Mouse (Mus musculus): ENCODE measurements at regions not wholly inside any gene's neighbourhood (a gene's known extent, or its start where the extent isn't known, plus 50 kb on each side); places are given as distances from the start of the nearest gene placed in this dataset.

DNA sequence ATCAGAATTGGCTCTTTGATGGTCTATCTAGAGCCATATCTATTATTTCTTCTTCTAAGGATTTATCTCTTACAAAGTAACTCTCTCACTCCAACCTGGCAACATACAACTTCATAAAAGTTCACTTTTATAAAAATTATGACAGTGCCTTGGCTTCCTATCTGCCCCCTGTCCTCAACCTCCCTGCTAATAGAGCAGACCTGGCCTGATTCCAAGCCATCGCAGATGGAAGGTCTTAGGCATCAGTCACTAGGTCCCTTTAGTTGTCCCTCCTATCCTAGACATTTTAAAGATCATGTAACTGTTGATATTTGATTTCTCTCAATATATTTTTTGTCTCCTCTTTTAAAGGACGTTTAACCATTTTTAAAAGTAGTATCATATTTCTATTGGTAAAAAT is 1974.3 kb upstream of the Slc39a10 start:
- DNase-seq, result peak; percentile 78 to 84

DNA sequence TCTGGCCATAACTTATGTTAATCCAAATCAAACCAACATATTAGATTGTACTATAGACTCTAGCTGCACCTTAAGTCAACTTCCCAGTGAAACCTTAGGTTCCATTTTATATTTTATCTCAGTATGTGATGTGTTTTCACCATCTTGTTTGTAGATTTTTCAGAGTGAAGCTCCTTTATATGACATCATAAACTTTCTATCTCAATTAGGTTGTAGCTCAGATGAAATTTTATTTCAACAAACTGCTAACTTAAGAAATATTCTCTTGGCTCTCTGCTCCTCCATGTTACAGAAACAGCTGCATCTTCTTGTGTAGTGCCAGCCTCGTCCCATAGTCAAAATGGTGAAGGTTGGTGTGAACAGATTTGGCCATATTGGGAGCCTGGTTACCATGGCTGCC is 1988.7 kb upstream of the Slc39a10 start:
- no peak for DNase-seq

DNA sequence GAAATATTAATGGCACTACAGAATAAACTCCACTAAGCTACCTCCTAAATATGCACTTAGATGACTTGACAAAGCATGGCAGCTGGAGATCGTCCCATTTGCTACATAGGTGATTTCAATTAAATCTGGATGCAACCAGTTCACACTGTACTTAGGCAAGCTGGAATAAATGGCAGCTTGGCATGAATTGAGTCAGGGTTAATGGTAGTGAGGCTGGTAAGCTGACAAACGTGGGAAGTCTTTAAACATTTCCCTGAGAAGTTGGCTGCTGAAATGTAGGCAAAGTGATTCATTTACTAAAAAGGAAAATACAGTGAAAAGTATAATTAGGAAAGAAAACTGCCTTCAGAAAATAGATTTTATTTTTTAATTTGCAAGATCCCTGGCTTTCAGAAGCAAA is 2000.9 kb upstream of the Slc39a10 start:
- DNase-seq, result no peak

DNA sequence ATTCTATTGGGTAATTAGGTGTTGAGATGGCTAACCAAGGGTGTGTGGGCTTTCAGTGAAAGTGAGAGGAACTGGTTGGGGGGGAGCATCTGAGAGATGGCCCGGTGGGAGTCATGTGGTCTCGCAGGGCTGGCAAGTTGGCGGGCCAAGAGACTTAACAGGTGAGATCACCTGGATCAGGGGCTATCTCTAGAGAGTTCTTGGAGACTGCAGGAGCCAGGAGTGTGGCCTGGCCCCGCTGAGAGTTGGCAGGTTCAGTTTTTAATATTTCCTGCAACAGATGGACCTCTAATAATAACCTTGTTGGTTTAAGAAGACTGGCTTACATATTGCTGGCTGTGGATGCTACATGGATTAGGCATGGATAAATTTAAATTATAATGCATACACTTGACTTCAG is 1984.0 kb upstream of the Tmeff2 start:
- peak; percentile 69 to 78 for DNase-seq

DNA sequence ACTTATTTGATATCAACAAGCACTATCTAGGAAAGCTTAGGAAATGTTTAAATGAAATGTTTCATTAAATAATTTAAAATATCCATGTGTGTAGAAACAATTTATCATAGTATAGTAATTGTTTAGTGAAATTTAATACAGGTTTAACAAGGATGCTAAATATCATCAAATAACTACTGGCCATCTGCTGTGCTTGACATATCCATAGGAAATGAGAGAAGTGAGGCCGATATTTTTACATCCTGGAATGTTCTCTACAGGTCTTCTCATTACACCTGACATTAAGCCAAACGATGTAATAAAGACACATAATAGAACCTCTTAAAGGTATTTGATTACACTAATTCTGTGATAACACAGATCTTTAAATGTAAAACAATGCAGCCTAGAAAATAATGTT is 1957.3 kb upstream of the Tmeff2 start:
- peak in 1 of 2 experiments; percentile 3 for DNase-seq

DNA sequence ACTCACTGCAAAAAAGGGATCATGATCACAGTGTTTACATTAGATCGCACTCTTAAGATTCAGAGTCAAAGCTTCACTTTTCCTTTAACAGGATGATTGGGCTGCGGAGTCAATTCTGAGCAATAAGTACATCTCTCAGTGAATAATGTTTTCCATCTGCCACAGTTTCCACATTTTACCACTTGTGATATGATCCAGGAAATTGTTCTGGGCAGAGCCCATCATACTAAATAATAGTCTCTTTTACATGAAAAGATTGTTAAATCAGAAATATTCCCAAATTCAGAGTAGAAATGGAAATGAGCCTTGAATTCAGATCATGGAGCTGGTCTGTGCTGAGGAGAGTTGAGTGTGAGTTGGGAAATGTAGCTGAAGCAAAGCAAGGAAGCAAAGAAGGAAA is 1956.6 kb upstream of the Tmeff2 start:
- no peak for DNase-seq
